Mouse (Mus musculus) brain, embryonic 14.5 days (tissue): ENCODE results near the gene Dusp22.

Experiments
- CTCF ChIP-seq: fragments of 200-500 bp; IDR thresholded peaks from 2 replicates; pipeline ENCODE4 v1.5.1; 2012; ENCODE audit warnings: inconsistent platforms, mild to moderate bottlenecking, moderate library complexity, borderline replicate concordance; ENCODE audit not compliant: insufficient read depth, insufficient read length; ENCODE audit errors: extremely low read depth
- POLR2A ChIP-seq: fragments of 200-500 bp; IDR thresholded peaks from 2 replicates; pipeline ENCODE4 v1.6.1; 2012; ENCODE audit warnings: mild to moderate bottlenecking, inconsistent platforms, borderline replicate concordance; ENCODE audit not compliant: poor library complexity, insufficient read depth, insufficient read length, severe bottlenecking; ENCODE audit errors: extremely low read depth

- TF ChIP-seq POLR2A (no peak), CTCF (no peak)
Measured at GRCm38 (mm10) chr13:30684614-30685122, 24.9 kb downstream of the Dusp22 start.
